Mouse (Mus musculus): ENCODE measurements around the gene Mycl. TPM values are rescaled to one million over a fixed set of nuclear protein-coding genes. Genes with fewer than 3 reads are reported as not detected.
"Not testable (repeated sequence)": the region's sequence is repeated elsewhere in the genome, so short reads cannot be mapped to it uniquely, and the experiment has no call there.

Mycl gene
- polyA plus RNA-seq, 1 experiment from 2014 or later = 46.3 TPM

GRCm38 (mm10) chr4:122996618-122997381, 1.3 kb downstream of the Mycl start:
- Histone ChIP-seq H3K36me3 (replicated peaks; ENCODE audit: control insufficient read depth, insufficient read depth, low read depth, low read length) (no peaks in the 10 kb centered on the region; the same call in 1 of the 2 replicates), H3K4me2 (ENCODE audit: low read depth, low read length) (peak overlapping the region; percentile 92), H3K4me1 (ENCODE audit: control insufficient read depth, insufficient read depth, low read length) (no peaks in the 10 kb centered on the region), H3K27ac (replicated peaks; ENCODE audit: low read depth, low read length) (peak overlapping the region; percentile 89), H3K4me3 (ENCODE audit: low read depth, low read length) (peak overlapping the region; percentile 82), H3K9me3 (replicated peaks; ENCODE audit: control insufficient read depth, low read length) (no peaks in the 10 kb centered on the region), H3K9ac (replicated peaks; ENCODE audit: low read length) (peak overlapping the region; percentile 93), H3K27me3 (ENCODE audit: control insufficient read depth, insufficient read depth, low read length) (no peaks in the 10 kb centered on the region)
- peak; percentile 14; the same call in 1 of the 2 replicates for ATAC-seq (replicated peaks; ENCODE audit: insufficient number of reproducible peaks, low FRiP score, low TSS enrichment, low read depth)
- DNase-seq (ENCODE audit: low spot score) = peak; percentile 72
- WGBS = under 1% methylated on average over 47 of the region's 47 CpGs

GRCm38 (mm10) chr4:122998537-122999262, 3.2 kb downstream of the Mycl start:
- Histone ChIP-seq H3K9me3 (replicated peaks; ENCODE audit: control insufficient read depth, low read length) (no peaks in the 10 kb centered on the region), H3K27me3 (ENCODE audit: control insufficient read depth, insufficient read depth, low read length) (no peaks in the 10 kb centered on the region), H3K4me2 (ENCODE audit: low read depth, low read length) (peak overlapping the region; percentile 92), H3K9ac (replicated peaks; ENCODE audit: low read length) (peak overlapping the region; percentile 51), H3K4me3 (ENCODE audit: low read depth, low read length) (peak overlapping the region; percentile 82), H3K27ac (replicated peaks; ENCODE audit: low read depth, low read length) (peak overlapping the region; percentile 62; the same call in 1 of the 2 replicates), H3K36me3 (replicated peaks; ENCODE audit: control insufficient read depth, insufficient read depth, low read depth, low read length) (no peaks in the 10 kb centered on the region; the same call in 1 of the 2 replicates), H3K4me1 (ENCODE audit: control insufficient read depth, insufficient read depth, low read length) (no peaks in the 10 kb centered on the region)
- ATAC-seq (replicated peaks; ENCODE audit: insufficient number of reproducible peaks, low FRiP score, low TSS enrichment, low read depth) = peak; percentile 40; the same call in 1 of the 2 replicates
- 15% methylated on average over 12 of the region's 12 CpGs for WGBS
- peak; percentile 81 for DNase-seq (ENCODE audit: low spot score)

- Histone ChIP-seq H3K9ac (replicated peaks; ENCODE audit: low read length) (peak overlapping the region; percentile 51), H3K4me1 (ENCODE audit: control insufficient read depth, insufficient read depth, low read length) (no peaks in the 10 kb centered on the region), H3K4me3 (ENCODE audit: low read depth, low read length) (peak overlapping the region; percentile 32), H3K27me3 (ENCODE audit: control insufficient read depth, insufficient read depth, low read length) (no peaks in the 10 kb centered on the region), H3K27ac (replicated peaks; ENCODE audit: low read depth, low read length) (peak overlapping the region; percentile 62; the same call in 1 of the 2 replicates), H3K4me2 (ENCODE audit: low read depth, low read length) (peak overlapping the region; percentile 44), H3K36me3 (replicated peaks; ENCODE audit: control insufficient read depth, insufficient read depth, low read depth, low read length) (no peaks in the 10 kb centered on the region; the same call in 1 of the 2 replicates), H3K9me3 (replicated peaks; ENCODE audit: control insufficient read depth, low read length) (no peaks in the 10 kb centered on the region)
- ATAC-seq (replicated peaks; ENCODE audit: insufficient number of reproducible peaks, low FRiP score, low TSS enrichment, low read depth) (0 out of 2 replicates have a peak, but pooled peaks have one; percentile 10), DNase-seq (ENCODE audit: low spot score) (peak; percentile 39)
- 20% methylated on average over 4 of the region's 4 CpGs for WGBS
Observed at GRCm38 (mm10) chr4:122999263-122999691, 3.8 kb downstream of the Mycl start.

GRCm38 (mm10) chr4:123000130-123000529, 4.7 kb downstream of the Mycl start:
- Histone ChIP-seq H3K27me3 (ENCODE audit: control insufficient read depth, insufficient read depth, low read length) (no peaks in the 10 kb centered on the region), H3K36me3 (replicated peaks; ENCODE audit: control insufficient read depth, insufficient read depth, low read depth, low read length) (no peaks in the 10 kb centered on the region; the same call in 1 of the 2 replicates), H3K4me2 (ENCODE audit: low read depth, low read length) (no peak overlapping the region; the same call in 1 of the 2 replicates), H3K4me1 (ENCODE audit: control insufficient read depth, insufficient read depth, low read length) (no peaks in the 10 kb centered on the region), H3K9ac (replicated peaks; ENCODE audit: low read length) (0 out of 2 replicates have a peak overlapping the region, but pooled peaks have one; percentile 7), H3K4me3 (ENCODE audit: low read depth, low read length) (no peak overlapping the region), H3K9me3 (replicated peaks; ENCODE audit: control insufficient read depth, low read length) (no peaks in the 10 kb centered on the region), H3K27ac (replicated peaks; ENCODE audit: low read depth, low read length) (no peak overlapping the region; the same call in 1 of the 2 replicates)
- 62% methylated on average over 14 of the region's 14 CpGs for WGBS
- ATAC-seq (replicated peaks; ENCODE audit: insufficient number of reproducible peaks, low FRiP score, low TSS enrichment, low read depth) (no peak), DNase-seq (ENCODE audit: low spot score) (no peak)

GRCm38 (mm10) chr4:123000617-123001342, 5.3 kb downstream of the Mycl start:
- Histone ChIP-seq H3K4me1 (ENCODE audit: control insufficient read depth, insufficient read depth, low read length) (no peaks in the 10 kb centered on the region), H3K27me3 (ENCODE audit: control insufficient read depth, insufficient read depth, low read length) (no peaks in the 10 kb centered on the region), H3K4me3 (ENCODE audit: low read depth, low read length) (no peak overlapping the region), H3K27ac (replicated peaks; ENCODE audit: low read depth, low read length) (no peak overlapping the region), H3K36me3 (replicated peaks; ENCODE audit: control insufficient read depth, insufficient read depth, low read depth, low read length) (no peaks in the 10 kb centered on the region; the same call in 1 of the 2 replicates), H3K9ac (replicated peaks; ENCODE audit: low read length) (no peak overlapping the region), H3K4me2 (ENCODE audit: low read depth, low read length) (no peak overlapping the region), H3K9me3 (replicated peaks; ENCODE audit: control insufficient read depth, low read length) (no peaks in the 10 kb centered on the region)
- no peak for ATAC-seq (replicated peaks; ENCODE audit: insufficient number of reproducible peaks, low FRiP score, low TSS enrichment, low read depth)
- WGBS = 52% methylated on average over 17 of the region's 17 CpGs
- DNase-seq (ENCODE audit: low spot score) = no peak

- peak; percentile 59 for DNase-seq (ENCODE audit: low spot score)
- no peaks in the 10 kb centered on the region for H3K9me3 ChIP-seq (replicated peaks; ENCODE audit: control insufficient read depth, low read length)
- H3K4me3 ChIP-seq (ENCODE audit: low read depth, low read length) = no peak overlapping the region
- WGBS = 34% methylated on average over 15 of the region's 15 CpGs
- H3K4me2 ChIP-seq (ENCODE audit: low read depth, low read length) = no peak overlapping the region
- no peaks in the 10 kb centered on the region for H3K27me3 ChIP-seq (ENCODE audit: control insufficient read depth, insufficient read depth, low read length)
- no peaks in the 10 kb centered on the region for H3K4me1 ChIP-seq (ENCODE audit: control insufficient read depth, insufficient read depth, low read length)
- ATAC-seq (replicated peaks; ENCODE audit: insufficient number of reproducible peaks, low FRiP score, low TSS enrichment, low read depth) = no peak
- no peak overlapping the region for H3K27ac ChIP-seq (replicated peaks; ENCODE audit: low read depth, low read length)
- H3K9ac ChIP-seq (replicated peaks; ENCODE audit: low read length) = no peak overlapping the region
- H3K36me3 ChIP-seq (replicated peaks; ENCODE audit: control insufficient read depth, insufficient read depth, low read depth, low read length) = no peaks in the 10 kb centered on the region; the same call in 1 of the 2 replicates
Observed at GRCm38 (mm10) chr4:123005054-123005966, 9.9 kb downstream of the Mycl start.

- H3K4me1 ChIP-seq (ENCODE audit: control insufficient read depth, insufficient read depth, low read length); DNase-seq (ENCODE audit: low spot score); H3K9me3 ChIP-seq (replicated peaks; ENCODE audit: control insufficient read depth, low read length); ATAC-seq (replicated peaks; ENCODE audit: insufficient number of reproducible peaks, low FRiP score, low TSS enrichment, low read depth); H3K9ac ChIP-seq (replicated peaks; ENCODE audit: low read length); H3K4me2 ChIP-seq (ENCODE audit: low read depth, low read length); H3K36me3 ChIP-seq (replicated peaks; ENCODE audit: control insufficient read depth, insufficient read depth, low read depth, low read length); H3K27me3 ChIP-seq (ENCODE audit: control insufficient read depth, insufficient read depth, low read length); H3K27ac ChIP-seq (replicated peaks; ENCODE audit: low read depth, low read length); H3K4me3 ChIP-seq (ENCODE audit: low read depth, low read length): not testable (repeated sequence)
- WGBS = 92% methylated on average over 4 of the region's 4 CpGs
Observed at GRCm38 (mm10) chr4:123012501-123012900, 17.0 kb downstream of the Mycl start.
